Mouse (Mus musculus) lung, embryonic 15.5 days (tissue): ENCODE measurements around the gene Ccdc88c. TPM values are rescaled to one million over a fixed set of nuclear protein-coding genes. Genes with fewer than 3 reads are reported as not detected.
"Not testable (repeated sequence)": the region's sequence is repeated elsewhere in the genome, so short reads cannot be mapped to it uniquely, and the experiment has no call there.

Source experiments
- ATAC-seq: fragments of 200-750 bp; cut with Nextera tagmentation; 2 replicates; pipeline ENCODE4 v1.8.0; 2017; ENCODE audit warnings: moderate number of reproducible peaks, borderline replicate concordance; ENCODE audit not compliant: low FRiP score, low TSS enrichment; ENCODE audit errors: extremely low read depth
- H3K27ac ChIP-seq: fragments of 300-500 bp; sonication (generic); 2 replicates; pipeline ENCODE4 v1.5.1; 2015; ENCODE audit warnings: moderate library complexity, mild to moderate bottlenecking, inconsistent platforms
- H3K27me3 ChIP-seq: fragments of 300-500 bp; sonication (generic); 2 replicates; pipeline ENCODE4 v1.6.1; 2015; ENCODE audit warnings: inconsistent platforms
- H3K36me3 ChIP-seq: fragments of 300-500 bp; sonication (generic); 2 replicates; pipeline ENCODE4 v1.6.1; 2015; ENCODE audit warnings: inconsistent platforms
- H3K4me1 ChIP-seq: fragments of 300-500 bp; sonication (generic); 2 replicates; pipeline ENCODE4 v1.6.1; 2015; ENCODE audit warnings: inconsistent platforms
- H3K4me2 ChIP-seq: fragments of 300-500 bp; sonication (generic); 2 replicates; pipeline ENCODE4 v1.6.1; 2015; ENCODE audit warnings: inconsistent platforms, mild to moderate bottlenecking, moderate library complexity
- H3K4me3 ChIP-seq: fragments of 300-500 bp; sonication (generic); 2 replicates; pipeline ENCODE4 v1.5.1; 2015; ENCODE audit warnings: mild to moderate bottlenecking, inconsistent platforms
- H3K9ac ChIP-seq: fragments of 300-500 bp; sonication (generic); 2 replicates; pipeline ENCODE4 v1.6.1; 2015; ENCODE audit warnings: inconsistent platforms
- H3K9me3 ChIP-seq: fragments of 300-500 bp; sonication (generic); 2 replicates; pipeline ENCODE4 v1.6.1; 2016; ENCODE audit warnings: inconsistent platforms
- WGBS: fragments of 180-500 bp; shearing (Covaris S2); methylation state at CpG from one replicate; pipeline ENCODE4 v1.1.7; 2015; 5-methylcytosine and 5-hydroxymethylcytosine counted together
- polyA plus RNA-seq: library from polyadenylated mRNA; unstranded; fragments of >200 nt; fragmentation: Nextera tagmentation; extraction: Ambion mirVana; gene quantifications from 2 replicates; pipeline ENCODE4 v1.2.1, GENCODE M21; 2015

The Ccdc88c gene
- polyA plus RNA-seq, 1 experiment from 2014 or later, result 17.9 TPM

- H3K9me3 ChIP-seq, result no peaks in the 10 kb centered on the region
- no peaks in the 10 kb centered on the region; the same call in 1 of the 2 replicates for H3K36me3 ChIP-seq
- no peaks in the 10 kb centered on the region for H3K27me3 ChIP-seq
- peaks cover 83% of the 10 kb centered on the region for H3K4me1 ChIP-seq
- H3K4me3 ChIP-seq, result no peak overlapping the region
- 49% methylated on average over 4 of the region's 4 CpGs for WGBS
- peak overlapping the region; percentile 31 for H3K27ac ChIP-seq
- H3K4me2 ChIP-seq, result no peak overlapping the region
- ATAC-seq, result no peak
- H3K9ac ChIP-seq, result no peak overlapping the region
These were observed 12.9 kb downstream of the Ccdc88c start for GRCm38 (mm10) chr12:101015926-101016325.

- Histone ChIP-seq H3K4me1 (peaks cover 82% of the 10 kb centered on the region), H3K9ac (no peak overlapping the region), H3K9me3 (no peaks in the 10 kb centered on the region), H3K4me2 (no peak overlapping the region), H3K4me3 (no peak overlapping the region), H3K27ac (no peak overlapping the region), H3K27me3 (no peaks in the 10 kb centered on the region), H3K36me3 (no peaks in the 10 kb centered on the region; the same call in 1 of the 2 replicates)
- WGBS, result 79% methylated on average over 11 of the region's 11 CpGs
- ATAC-seq, result no peak
These were observed 13.7 kb downstream of the Ccdc88c start for GRCm38 (mm10) chr12:101015165-101015560.

- no peaks in the 10 kb centered on the region for H3K27me3 ChIP-seq
- no peak for ATAC-seq
- peaks cover 81% of the 10 kb centered on the region for H3K4me1 ChIP-seq
- no peak overlapping the region for H3K9ac ChIP-seq
- H3K36me3 ChIP-seq, result no peaks in the 10 kb centered on the region; the same call in 1 of the 2 replicates
- H3K4me2 ChIP-seq, result no peak overlapping the region
- H3K9me3 ChIP-seq, result no peaks in the 10 kb centered on the region
- 0 out of 2 replicates have a peak overlapping the region, but pooled peaks have one; percentile 18 for H3K27ac ChIP-seq
- no peak overlapping the region for H3K4me3 ChIP-seq
- WGBS, result 65% methylated on average over 10 of the region's 10 CpGs
These were observed 14.2 kb downstream of the Ccdc88c start for GRCm38 (mm10) chr12:101014549-101015164.

- not testable (repeated sequence) for H3K4me3 ChIP-seq, H3K27ac ChIP-seq, H3K9ac ChIP-seq, H3K36me3 ChIP-seq, H3K4me2 ChIP-seq, ATAC-seq, H3K9me3 ChIP-seq, H3K27me3 ChIP-seq
- peaks cover 75% of the 10 kb centered on the region for H3K4me1 ChIP-seq
- WGBS, result 92% methylated on average over 9 of the region's 9 CpGs
These were observed 15.2 kb downstream of the Ccdc88c start for GRCm38 (mm10) chr12:101013668-101014067.

GRCm38 (mm10) chr12:101013078-101013665 lies 15.7 kb downstream of the Ccdc88c start:
- Histone ChIP-seq H3K9me3 (no peaks in the 10 kb centered on the region), H3K9ac (no peak overlapping the region), H3K4me3 (no peak overlapping the region), H3K36me3 (no peaks in the 10 kb centered on the region), H3K4me2 (no peak overlapping the region), H3K4me1 (peaks cover 75% of the 10 kb centered on the region), H3K27ac (peak overlapping the region; percentile 31; the same call in 1 of the 2 replicates), H3K27me3 (no peaks in the 10 kb centered on the region)
- ATAC-seq, result no peak
- WGBS, result 53% methylated on average over 8 of the region's 8 CpGs

GRCm38 (mm10) chr12:101012197-101013077 lies 16.4 kb downstream of the Ccdc88c start:
- Histone ChIP-seq H3K27me3 (no peaks in the 10 kb centered on the region), H3K27ac (peak overlapping the region; percentile 31; the same call in 1 of the 2 replicates), H3K4me3 (no peak overlapping the region), H3K36me3 (no peaks in the 10 kb centered on the region), H3K9me3 (no peaks in the 10 kb centered on the region), H3K4me2 (no peak overlapping the region), H3K9ac (no peak overlapping the region), H3K4me1 (peaks cover 75% of the 10 kb centered on the region)
- no peak for ATAC-seq
- 16% methylated on average over 17 of the region's 17 CpGs for WGBS

GRCm38 (mm10) chr12:101011017-101011416 lies 17.8 kb downstream of the Ccdc88c start:
- WGBS, result 59% methylated on average over 7 of the region's 7 CpGs
- Histone ChIP-seq H3K9ac (no peak overlapping the region), H3K9me3 (no peaks in the 10 kb centered on the region), H3K4me3 (no peak overlapping the region), H3K27ac (peak overlapping the region; percentile 57; the same call in 1 of the 2 replicates), H3K4me2 (no peak overlapping the region), H3K36me3 (no peaks in the 10 kb centered on the region), H3K27me3 (no peaks in the 10 kb centered on the region), H3K4me1 (peaks cover 69% of the 10 kb centered on the region)
- ATAC-seq, result no peak

GRCm38 (mm10) chr12:101010148-101010920 lies 18.5 kb downstream of the Ccdc88c start:
- Histone ChIP-seq H3K4me3 (no peak overlapping the region), H3K4me1 (peaks cover 63% of the 10 kb centered on the region), H3K4me2 (peak overlapping the region; percentile 5; the same call in 1 of the 2 replicates), H3K36me3 (no peaks in the 10 kb centered on the region), H3K27me3 (no peaks in the 10 kb centered on the region), H3K9me3 (no peaks in the 10 kb centered on the region), H3K9ac (no peak overlapping the region), H3K27ac (peak overlapping the region; percentile 57)
- WGBS, result 38% methylated on average over 10 of the region's 10 CpGs
- ATAC-seq, result no peak

GRCm38 (mm10) chr12:101009225-101009624 lies 19.6 kb downstream of the Ccdc88c start:
- WGBS, result 81% methylated on average over 4 of the region's 4 CpGs
- H3K27ac ChIP-seq, result no peak overlapping the region
- no peaks in the 10 kb centered on the region for H3K27me3 ChIP-seq
- H3K4me1 ChIP-seq, result peaks cover 52% of the 10 kb centered on the region
- no peak overlapping the region for H3K4me3 ChIP-seq
- no peaks in the 10 kb centered on the region for H3K9me3 ChIP-seq
- H3K36me3 ChIP-seq, result no peaks in the 10 kb centered on the region
- ATAC-seq, result no peak
- no peak overlapping the region for H3K9ac ChIP-seq
- no peak overlapping the region for H3K4me2 ChIP-seq

- ATAC-seq, result no peak
These were observed 20.2 kb downstream of the Ccdc88c start for GRCm38 (mm10) chr12:101008648-101009047.

GRCm38 (mm10) chr12:101007968-101008481 lies 20.8 kb downstream of the Ccdc88c start:
- Histone ChIP-seq H3K36me3 (no peaks in the 10 kb centered on the region), H3K9ac (no peak overlapping the region), H3K4me2 (no peak overlapping the region), H3K27ac (no peak overlapping the region), H3K4me1 (peaks cover 59% of the 10 kb centered on the region), H3K27me3 (no peaks in the 10 kb centered on the region), H3K4me3 (no peak overlapping the region), H3K9me3 (no peaks in the 10 kb centered on the region)
- WGBS, result 33% methylated on average over 10 of the region's 10 CpGs
- ATAC-seq, result no peak

More at GRCm38 (mm10) chr12:101008648-101009047, 20.2 kb downstream of the Ccdc88c start:
- Histone ChIP-seq H3K9ac (no peak overlapping the region), H3K9me3 (no peaks in the 10 kb centered on the region), H3K27ac (0 out of 2 replicates have a peak overlapping the region, but pooled peaks have one; percentile 15), H3K36me3 (no peaks in the 10 kb centered on the region), H3K4me2 (no peak overlapping the region), H3K4me3 (no peak overlapping the region), H3K4me1 (peaks cover 56% of the 10 kb centered on the region), H3K27me3 (no peaks in the 10 kb centered on the region)
- 41% methylated on average over 4 of the region's 4 CpGs for WGBS
